Mouse (Mus musculus) testis, postnatal 14 days (tissue): ENCODE measurements around the gene Ttll3.

Source experiments
- DNase-seq: peaks from one replicate; pipeline ENCODE4 v3.0.0; 2021; ENCODE audit warnings: low spot score

Gene Ttll3

GRCm38 (mm10) chr6:113426696-113427095 is 37.6 kb downstream of the Ttll3 start:
- no peak for DNase-seq

- no peak for DNase-seq
Measured at GRCm38 (mm10) chr6:113427397-113427796, 38.3 kb downstream of the Ttll3 start.

GRCm38 (mm10) chr6:113428006-113428405 is 38.9 kb downstream of the Ttll3 start:
- DNase-seq, result no peak

- no peak for DNase-seq
Measured at GRCm38 (mm10) chr6:113429965-113430364, 40.9 kb downstream of the Ttll3 start.

GRCm38 (mm10) chr6:113430846-113431245 is 41.8 kb downstream of the Ttll3 start:
- no peak for DNase-seq

- DNase-seq, result no peak
Measured at GRCm38 (mm10) chr6:113431801-113432200, 42.7 kb downstream of the Ttll3 start.

GRCm38 (mm10) chr6:113433661-113434060 is 44.6 kb downstream of the Ttll3 start:
- no peak for DNase-seq

- DNase-seq, result no peak
Measured at GRCm38 (mm10) chr6:113434691-113435090, 45.6 kb downstream of the Ttll3 start.

GRCm38 (mm10) chr6:113435664-113436205 is 46.7 kb downstream of the Ttll3 start, which contains the start of gene Cidec:
Gene Cidec (minus strand): TSS chr6:113435760.
- no peak for DNase-seq

- no peak for DNase-seq
Measured at GRCm38 (mm10) chr6:113437135-113437534, 48.1 kb downstream of the Ttll3 start.

- no peak for DNase-seq
Measured at GRCm38 (mm10) chr6:113438721-113439430, 49.8 kb downstream of the Ttll3 start.

GRCm38 (mm10) chr6:113440686-113441085 is 51.6 kb downstream of the Ttll3 start:
- no peak for DNase-seq

- peak; percentile 63 for DNase-seq
Measured at GRCm38 (mm10) chr6:113441147-113441680, 52.2 kb downstream of the Ttll3 start.

GRCm38 (mm10) chr6:113442087-113442441 is 53.0 kb downstream of the Ttll3 start:
- no peak for DNase-seq

- peak; percentile 91 for DNase-seq
Measured at GRCm38 (mm10) chr6:113442442-113443090, 53.5 kb downstream of the Ttll3 start, which contains the start of gene Jagn1. Gene Jagn1 (plus strand): TSS chr6:113442569.

GRCm38 (mm10) chr6:113443091-113443490 is 54.0 kb downstream of the Ttll3 start:
- DNase-seq, result no peak

- no peak for DNase-seq
Measured at GRCm38 (mm10) chr6:113444207-113444965, 55.3 kb downstream of the Ttll3 start.

- no peak for DNase-seq
Measured at GRCm38 (mm10) chr6:113447639-113448038, 58.6 kb downstream of the Ttll3 start.

GRCm38 (mm10) chr6:113451839-113452238 is 62.8 kb downstream of the Ttll3 start:
- no peak for DNase-seq

- DNase-seq, result no peak
Measured at GRCm38 (mm10) chr6:113455007-113455406, 65.9 kb downstream of the Ttll3 start.

- no peak for DNase-seq
Measured at GRCm38 (mm10) chr6:113457952-113458534, 69.0 kb downstream of the Ttll3 start, which contains the start of gene Il17re. Gene Il17re (plus strand): TSS chr6:113458484.

- no peak for DNase-seq
Measured at GRCm38 (mm10) chr6:113458635-113459034, 69.6 kb downstream of the Ttll3 start.
